Mouse (Mus musculus) c-Kit-positive CD71-positive TER-119-negative erythroid progenitor cells, embryonic 14.5 days (primary cell): ENCODE data around the gene Grin2c.

ENCODE experiments used
- DNase-seq: peaks from one replicate; pipeline ENCODE4 v3.0.0-alpha.2; 2013; ENCODE audit warnings: low read depth

Grin2c gene

GRCm38 (mm10) chr11:115283486-115283765 is 16.4 kb upstream of the Grin2c start:
- DNase-seq = no peak

DNA sequence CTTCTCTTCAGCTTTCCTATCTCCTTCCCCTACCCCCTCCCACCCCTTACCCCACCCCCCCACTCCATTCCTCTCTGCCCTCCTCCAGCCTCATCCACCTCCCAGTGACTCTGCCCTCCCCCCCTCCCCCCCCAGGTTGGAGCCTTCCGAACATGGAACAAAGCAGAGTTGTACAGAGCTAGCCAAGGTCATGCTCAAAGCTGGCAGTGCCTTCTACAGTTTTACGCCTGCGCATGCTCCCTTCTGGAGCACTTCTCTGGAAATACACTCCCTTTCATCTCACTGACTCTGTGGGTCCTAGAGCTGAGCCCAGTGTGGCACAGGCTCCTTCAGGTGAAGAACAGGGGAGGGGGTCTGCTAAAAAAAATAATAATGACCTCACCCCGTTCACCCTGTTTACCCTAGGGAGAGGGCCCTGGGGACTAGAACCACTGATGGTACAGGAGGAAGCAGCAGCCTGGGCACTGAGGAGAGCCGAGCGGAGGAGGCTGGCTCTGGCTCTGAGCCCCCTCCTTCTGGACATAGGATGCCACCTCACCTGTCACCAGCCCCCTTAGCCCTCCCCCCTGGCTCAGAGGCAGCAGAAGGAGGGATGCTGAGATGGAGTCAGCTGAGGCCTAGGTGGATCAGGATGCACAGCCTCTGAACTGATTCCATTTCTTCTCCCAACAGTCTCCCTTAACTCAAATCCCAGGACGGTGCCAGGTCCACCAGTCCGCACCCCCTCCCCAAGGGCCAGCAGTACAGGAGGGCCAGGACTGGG is 15.9 kb upstream of the Grin2c start:
- no peak for DNase-seq

GRCm38 (mm10) chr11:115282295-115282694 is 15.3 kb upstream of the Grin2c start:
- DNase-seq = no peak

GRCm38 (mm10) chr11:115279726-115280125 is 12.7 kb upstream of the Grin2c start:
- DNase-seq = peak; percentile 77

DNA sequence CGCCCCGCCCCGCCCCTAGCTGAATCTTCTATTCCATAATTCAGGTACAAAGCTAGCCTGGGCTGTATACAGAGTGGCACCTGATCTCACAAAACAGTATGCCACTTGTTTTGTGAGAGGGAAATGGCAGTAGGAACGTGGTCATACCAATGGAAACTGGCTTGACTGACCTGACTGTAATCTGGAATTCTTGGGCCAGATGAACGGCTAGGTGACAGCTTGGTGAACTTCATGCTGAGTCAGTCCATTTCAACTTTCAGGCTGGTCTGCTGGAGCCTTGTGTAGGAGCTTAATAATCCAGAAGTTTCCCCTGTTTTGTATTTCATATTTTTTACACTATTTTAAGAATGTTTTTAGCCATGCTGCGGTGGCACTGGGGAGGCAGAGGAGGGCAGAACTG is 11.1 kb upstream of the Grin2c start:
- no peak for DNase-seq

DNA sequence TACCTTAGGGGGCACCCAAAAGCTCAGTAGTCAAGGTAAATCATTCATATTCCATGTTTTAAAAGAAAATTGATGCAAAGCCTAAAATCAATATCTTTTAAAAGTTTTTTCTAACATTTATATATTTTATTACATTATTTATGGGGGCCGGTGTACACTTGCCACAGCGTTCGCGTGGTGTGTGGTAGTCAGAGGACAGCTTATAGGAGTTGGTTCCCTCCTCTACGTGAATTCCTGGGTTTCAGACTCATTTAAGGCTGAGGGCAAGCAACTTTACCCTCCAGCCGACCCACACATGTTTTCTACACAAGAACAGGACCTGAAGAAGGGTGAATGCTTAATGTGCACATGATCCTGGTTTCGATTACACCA is 10.5 kb upstream of the Grin2c start:
- DNase-seq = no peak

DNA sequence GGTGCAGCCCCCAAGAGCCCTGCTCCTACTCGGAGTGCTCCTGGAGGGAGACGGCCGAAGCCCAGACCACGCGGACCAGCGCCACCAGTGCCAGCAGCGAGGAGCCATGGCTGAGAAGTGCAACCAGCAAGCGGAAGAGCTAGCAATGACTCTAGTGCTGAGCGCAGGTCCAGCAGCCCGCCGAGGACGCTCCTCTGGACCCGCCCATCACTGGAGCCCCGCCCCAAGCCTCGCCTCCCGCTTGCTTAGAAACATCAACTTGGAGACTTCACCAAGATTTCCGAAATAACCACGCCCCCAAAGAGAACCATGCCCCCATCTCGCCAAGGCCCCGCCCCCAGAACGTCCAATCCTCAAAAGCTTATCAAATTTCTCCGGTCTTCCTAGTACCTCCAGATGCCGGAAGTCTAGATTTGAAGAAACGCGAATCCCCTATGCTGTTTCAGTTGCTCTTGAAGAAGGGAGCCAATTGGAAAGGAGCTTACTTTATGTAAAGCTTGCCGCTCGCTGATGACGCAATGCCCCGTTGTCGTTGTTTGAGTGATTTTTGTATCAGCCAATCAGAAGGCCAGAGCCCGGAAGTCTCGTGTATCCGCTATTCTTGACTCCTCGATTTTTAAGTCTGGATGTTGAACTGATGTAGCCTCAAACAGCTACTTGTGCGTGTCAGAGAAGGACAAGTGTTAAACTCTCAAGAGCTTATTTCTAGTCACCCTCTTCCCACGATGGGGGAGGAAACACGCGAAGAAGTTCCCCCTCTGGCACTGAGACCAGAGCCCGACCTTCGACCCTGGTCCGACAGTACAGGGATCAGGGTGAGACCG is 9.9 kb upstream of the Grin2c start, which contains the start of gene Fdxr:
TSS of gene Fdxr (minus strand) at position 271 of the 824 bp plus-strand sequence.
- DNase-seq = peak; percentile 100

DNA sequence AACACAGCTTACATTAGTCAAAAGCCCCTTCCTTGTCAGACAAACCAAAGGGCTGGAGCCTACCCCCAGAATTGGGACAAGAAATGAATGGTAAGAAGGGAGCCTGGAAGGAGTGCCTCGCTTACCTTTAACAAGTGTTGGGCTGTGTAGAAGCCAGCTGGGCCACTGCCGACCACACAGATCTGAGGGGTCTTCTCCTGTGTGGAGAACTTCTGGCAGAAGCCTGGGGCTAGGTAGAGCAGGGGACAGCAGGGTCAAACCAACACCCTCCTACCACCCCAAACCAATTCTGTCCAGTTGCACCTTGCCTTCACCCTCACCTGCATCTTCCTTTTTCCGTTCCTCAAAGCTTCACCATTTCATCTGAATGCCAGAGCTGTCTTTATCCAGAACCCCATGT is 8.9 kb upstream of the Grin2c start:
- no peak for DNase-seq

DNA sequence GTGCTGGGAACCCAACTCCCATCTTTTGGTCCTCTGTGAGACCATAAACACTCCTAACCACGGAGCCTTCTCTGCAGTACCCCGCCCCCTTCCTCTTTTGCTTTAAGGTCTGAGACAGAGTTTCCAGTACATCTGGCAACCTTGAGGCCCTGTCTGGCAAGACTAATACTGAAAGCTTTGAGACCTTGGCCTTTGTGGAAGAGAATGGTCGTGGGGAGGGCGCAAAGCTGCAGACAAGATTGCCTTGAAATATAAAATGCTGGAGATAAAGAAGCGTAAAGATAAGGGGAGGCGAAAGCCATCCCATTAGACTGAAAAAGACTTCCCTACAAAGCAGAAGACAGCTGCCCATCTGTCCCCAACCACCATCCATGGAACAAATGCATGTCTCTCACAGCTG is 8.5 kb upstream of the Grin2c start:
- no peak for DNase-seq

DNA sequence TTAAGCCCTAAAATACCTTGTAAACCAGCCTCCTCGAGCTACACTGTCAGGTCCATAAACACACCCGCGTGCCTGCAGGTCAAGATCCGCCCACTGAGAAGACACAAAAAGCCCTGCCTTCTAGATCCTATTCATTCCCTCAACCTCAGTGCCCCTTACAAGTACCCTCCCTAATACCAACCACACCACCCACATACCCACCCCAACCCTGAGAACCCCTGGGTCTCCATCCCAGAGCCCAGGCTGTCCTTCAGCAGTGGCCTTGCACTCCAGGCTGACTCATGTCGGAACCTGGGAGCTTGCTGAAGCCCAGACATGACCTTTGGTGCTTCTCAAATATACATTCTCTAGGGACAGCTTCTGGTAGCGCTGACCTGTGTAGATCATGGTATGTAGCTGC is 7.7 kb upstream of the Grin2c start:
- DNase-seq = no peak

GRCm38 (mm10) chr11:115274178-115274577 is 7.1 kb upstream of the Grin2c start:
- DNase-seq = no peak

- DNase-seq = no peak
Measured at GRCm38 (mm10) chr11:115273735-115274134, 6.7 kb upstream of the Grin2c start.

DNA sequence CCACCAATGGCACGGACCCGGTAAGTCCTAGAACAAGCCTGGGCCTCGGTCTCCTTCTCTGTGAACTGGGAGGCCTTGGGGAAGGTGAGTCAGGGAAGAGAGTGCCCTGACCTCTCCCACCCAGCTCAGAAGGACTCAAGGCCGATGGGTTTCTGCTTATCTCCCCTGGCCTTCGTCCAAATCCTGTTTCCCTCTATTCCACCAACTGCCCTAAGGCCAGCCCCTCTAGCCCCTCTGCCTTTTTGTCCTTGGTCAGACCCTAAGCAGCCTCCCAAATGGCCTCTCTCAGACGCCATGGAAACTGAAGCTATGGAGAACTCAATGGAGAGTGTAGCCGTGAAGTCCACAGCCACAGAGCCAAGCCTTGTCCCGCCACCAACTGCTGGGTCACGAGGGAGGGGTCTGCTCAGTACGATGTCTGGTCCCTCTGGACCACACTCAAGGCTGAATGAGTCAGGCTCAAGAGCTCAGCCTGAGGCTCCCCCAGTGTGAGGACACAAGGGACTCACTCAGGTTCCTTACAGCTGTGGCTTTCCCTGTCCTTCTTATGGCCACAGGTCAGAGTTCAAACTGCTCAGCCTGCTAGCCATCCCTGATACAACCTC is 6.0 kb upstream of the Grin2c start:
- no peak for DNase-seq

DNA sequence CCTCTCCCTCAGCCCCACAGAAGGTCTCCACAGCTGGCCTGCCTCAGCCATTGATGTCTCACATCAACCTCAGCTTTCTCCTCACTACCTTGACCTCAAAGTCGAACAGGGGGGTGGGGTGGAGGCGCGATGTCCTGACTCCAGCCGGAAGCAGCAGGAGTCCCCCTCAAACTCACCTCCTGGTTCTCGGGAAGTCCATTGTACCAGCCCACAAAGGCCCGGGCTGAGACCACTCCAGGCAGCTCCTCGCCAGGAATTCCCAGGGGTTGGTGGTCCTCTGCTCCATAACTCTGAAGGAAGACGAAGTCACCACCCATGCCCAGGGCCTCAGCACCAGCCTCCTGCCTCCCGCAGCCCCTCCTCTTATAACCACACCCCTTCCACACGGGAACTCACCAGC is 4.4 kb upstream of the Grin2c start:
- DNase-seq = no peak

DNA sequence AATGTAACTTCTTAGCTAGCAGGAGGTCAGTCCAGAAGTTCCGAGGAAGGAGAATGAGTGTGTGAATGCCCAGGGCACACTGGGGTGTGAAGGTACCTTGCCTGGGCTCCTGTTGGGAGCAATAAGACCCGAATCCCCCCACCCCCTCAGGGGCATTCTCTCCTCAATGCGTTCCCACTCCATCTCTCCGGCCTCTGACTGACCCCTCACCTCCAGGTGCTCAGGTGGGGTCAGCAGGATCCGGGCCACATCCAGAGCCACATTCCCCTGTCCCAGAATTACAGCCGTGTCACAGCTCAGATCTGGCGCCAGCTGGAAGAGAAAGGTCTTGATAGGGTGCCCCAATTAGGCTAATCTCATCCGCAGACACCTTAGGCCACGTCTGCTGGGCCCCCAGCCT is 4.0 kb upstream of the Grin2c start:
- no peak for DNase-seq

DNA sequence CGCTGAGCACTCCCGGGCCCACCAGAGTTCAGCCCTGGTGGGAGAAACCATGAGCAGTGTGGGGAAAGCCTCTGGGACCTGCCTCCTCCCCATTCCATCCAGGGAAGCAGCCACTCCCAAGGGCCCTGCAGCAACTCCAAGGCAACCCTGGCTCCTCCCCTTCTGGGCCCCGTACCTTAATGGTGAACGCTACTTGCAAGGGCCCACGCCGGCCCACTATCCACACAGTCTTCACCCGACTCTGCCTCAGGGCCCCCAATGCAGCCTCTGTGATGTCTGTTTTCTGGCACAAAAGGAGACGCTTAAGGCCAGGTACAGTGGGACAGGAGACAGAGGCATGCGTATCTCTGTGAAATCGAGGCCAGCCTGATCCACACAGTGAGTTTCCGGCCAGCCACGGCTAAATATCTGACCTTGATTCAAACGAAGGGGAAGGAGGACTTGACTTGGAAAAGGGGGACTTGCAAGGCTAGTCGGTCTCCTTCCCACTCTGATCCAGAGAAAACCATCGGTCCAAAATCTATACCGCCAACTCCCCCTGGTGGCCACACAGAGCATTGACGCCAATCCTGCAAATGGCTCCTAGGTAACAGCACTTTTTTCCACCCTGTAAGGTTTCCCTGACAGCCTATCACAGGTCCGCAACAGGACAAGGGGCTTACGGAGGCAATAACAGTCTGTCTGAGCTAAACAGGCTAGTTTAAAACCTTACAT is 3.3 kb upstream of the Grin2c start:
- peak; percentile 56 for DNase-seq

- no peak for DNase-seq
Measured at GRCm38 (mm10) chr11:115269330-115270066, 2.5 kb upstream of the Grin2c start.

- DNase-seq = no peak
Measured at GRCm38 (mm10) chr11:115267958-115268357, 915 bp upstream of the Grin2c start.

GRCm38 (mm10) chr11:115266400-115266778 is 654 bp downstream of the Grin2c start:
- DNase-seq = no peak

DNA sequence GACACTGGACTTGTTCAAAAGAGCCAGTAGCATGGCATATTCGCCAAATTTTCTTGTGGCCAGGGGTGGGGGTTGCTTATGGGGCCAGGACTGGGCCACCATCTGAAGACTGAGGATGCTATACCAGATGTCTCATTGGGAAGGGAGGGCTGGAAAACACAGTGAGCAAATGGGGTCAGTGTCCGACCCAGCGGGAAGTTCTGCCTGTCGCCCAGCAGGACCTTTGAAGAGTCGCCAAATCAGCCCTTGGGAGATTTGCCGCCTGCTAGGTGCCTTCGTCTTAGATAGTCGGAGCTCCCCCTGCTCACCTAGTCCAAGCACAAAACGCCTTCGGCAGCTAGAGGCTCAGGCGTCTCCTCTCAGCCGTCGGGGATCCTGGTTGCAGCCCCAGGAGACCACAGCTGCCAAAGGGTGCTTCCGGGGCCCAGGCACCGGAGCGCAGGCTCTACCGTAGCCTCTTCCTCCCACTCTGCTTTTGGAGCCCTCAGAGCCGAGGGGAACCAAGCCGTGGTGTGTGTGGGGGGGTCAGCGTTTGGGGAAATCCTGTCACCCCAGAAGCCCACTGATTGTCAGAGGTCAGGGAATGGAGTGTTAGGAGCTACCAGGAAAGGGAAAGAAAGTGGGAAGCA is 1.2 kb downstream of the Grin2c start:
- DNase-seq = no peak

DNA sequence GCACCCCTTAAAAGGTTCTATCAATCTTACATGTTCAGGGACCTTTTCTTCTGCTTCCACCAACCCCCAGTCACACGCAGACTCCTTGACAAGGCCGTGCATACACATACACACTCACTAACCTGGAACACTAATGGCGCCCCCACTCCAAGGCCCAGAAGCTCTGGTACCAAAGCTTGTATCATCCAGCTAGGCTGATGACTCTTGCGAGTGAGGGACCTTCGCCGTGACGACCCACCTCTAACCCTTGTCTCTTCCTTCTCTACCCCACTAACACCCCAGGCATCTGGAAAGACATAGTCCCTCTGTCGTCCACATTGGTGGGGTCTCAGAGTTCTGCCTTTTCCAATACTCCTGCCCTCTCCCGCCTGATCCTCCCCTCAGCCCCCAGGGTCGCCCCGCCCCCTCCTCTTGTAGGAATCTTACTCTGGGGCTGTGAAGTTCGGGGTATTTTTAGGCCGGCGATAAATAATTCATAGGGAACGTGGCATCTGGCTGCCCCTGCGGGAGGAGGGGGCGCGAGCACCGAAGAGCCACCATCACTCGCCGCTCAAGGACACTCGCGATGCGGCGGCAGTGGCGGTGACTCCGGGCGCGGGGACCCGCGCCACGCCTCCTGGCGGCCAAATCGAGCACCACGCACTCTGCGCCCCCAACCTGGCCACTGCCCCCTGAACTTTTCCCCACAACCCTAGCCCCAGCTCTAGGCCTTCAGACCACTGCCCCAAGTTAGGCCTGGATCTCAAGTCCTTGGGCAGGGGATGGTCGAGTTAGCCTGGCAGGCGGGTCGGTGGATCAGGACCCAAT is 2.0 kb downstream of the Grin2c start:
- DNase-seq = no peak
